Mouse (Mus musculus): ENCODE measurements at regions not wholly inside any gene's neighbourhood (a gene's known extent, or its start where the extent isn't known, plus 50 kb on each side); places are given as distances from the start of the nearest gene placed in this dataset.

- TF ChIP-seq CTCF (IDR thresholded peaks at IDR 0.05; ENCODE audit: extremely low read depth, insufficient read depth, low read length), result no peak
- no peak for TF ChIP-seq POLR2A (IDR thresholded peaks at IDR 0.05; ENCODE audit: extremely low read depth, insufficient read depth, low read length)
These were observed 75.7 kb upstream of the Foxn3 start for GRCm38 (mm10) chr12:99639118-99639517.

Data from cortical plate, adult 2 months (tissue).